Mouse (Mus musculus) midbrain, embryonic 13.5 days (tissue): ENCODE results near the gene Tgfb3. TPM values are rescaled to one million over a fixed set of nuclear protein-coding genes. Genes with fewer than 3 reads are reported as not detected.

ENCODE experiments used
- ATAC-seq: fragments of 200-750 bp; cut with Nextera tagmentation; 2 replicates; pipeline ENCODE4 v1.8.0; 2017; ENCODE audit warnings: mild to moderate bottlenecking, moderate TSS enrichment, moderate library complexity
- H3K27ac ChIP-seq: fragments of 300-500 bp; sonication (generic); 2 replicates; pipeline ENCODE4 v1.5.1; 2015; ENCODE audit warnings: inconsistent platforms, mild to moderate bottlenecking, moderate library complexity
- H3K27me3 ChIP-seq: fragments of 300-500 bp; sonication (generic); 2 replicates; pipeline ENCODE4 v1.6.1; 2015; ENCODE audit warnings: mild to moderate bottlenecking, inconsistent platforms
- H3K36me3 ChIP-seq: fragments of 300-500 bp; sonication (generic); 2 replicates; pipeline ENCODE4 v1.6.1; 2015; ENCODE audit warnings: mild to moderate bottlenecking, inconsistent platforms
- H3K4me1 ChIP-seq: fragments of 300-500 bp; sonication (generic); replicated peaks from 2 replicates; pipeline ENCODE4 v1.6.1; 2015; ENCODE audit warnings: inconsistent platforms
- H3K4me2 ChIP-seq: fragments of 300-500 bp; sonication (generic); replicated peaks from 2 replicates; pipeline ENCODE4 v1.6.1; 2015; ENCODE audit warnings: moderate library complexity, mild to moderate bottlenecking, inconsistent platforms
- H3K4me3 ChIP-seq: fragments of 300-500 bp; sonication (generic); replicated peaks from 2 replicates; pipeline ENCODE4 v1.5.1; 2015; ENCODE audit warnings: mild to moderate bottlenecking, inconsistent platforms
- H3K9ac ChIP-seq: fragments of 300-500 bp; sonication (generic); replicated peaks from 2 replicates; pipeline ENCODE4 v1.6.1; 2015; ENCODE audit warnings: mild to moderate bottlenecking, inconsistent platforms
- H3K9me3 ChIP-seq: fragments of 300-500 bp; sonication (generic); 2 replicates; pipeline ENCODE4 v1.6.1; 2016; ENCODE audit warnings: mild to moderate bottlenecking, inconsistent platforms
- WGBS: fragments of 180-500 bp; shearing (Covaris S2); methylation state at CpG from one replicate; pipeline ENCODE4 v1.1.7; 2015; 5-methylcytosine and 5-hydroxymethylcytosine counted together
- polyA plus RNA-seq: library from polyadenylated mRNA; unstranded; fragments of >200 nt; fragmentation: Nextera tagmentation; extraction: Ambion mirVana; gene quantifications from 2 replicates; pipeline ENCODE4 v1.2.1, GENCODE M21; 2015

Gene Tgfb3
- polyA plus RNA-seq, result 2.7 and 3.4 TPM in 2 replicates

- ATAC-seq, result peak; percentile 51
These were observed at the start of gene Tgfb3 for GRCm38 (mm10) chr12:86078553-86079201. Gene Tgfb3 (minus strand): TSS chr12:86079041.

GRCm38 (mm10) chr12:86128122-86128521 lies 49.3 kb upstream of the Tgfb3 start:
- Histone ChIP-seq H3K36me3 (no peaks in the 10 kb centered on the region), H3K4me2 (no peak overlapping the region), H3K27ac (no peak overlapping the region), H3K9ac (no peak overlapping the region), H3K4me3 (no peak overlapping the region), H3K4me1 (no peaks in the 10 kb centered on the region; the same call in 1 of the 2 replicates), H3K27me3 (no peaks in the 10 kb centered on the region), H3K9me3 (no peaks in the 10 kb centered on the region)
- no peak for ATAC-seq
- 90% methylated on average over 6 of the region's 6 CpGs for WGBS

More at GRCm38 (mm10) chr12:86078553-86079201, at the start of gene Tgfb3:
- H3K36me3 ChIP-seq, result no peaks in the 10 kb centered on the region
- H3K27ac ChIP-seq, result peak within 1 kb of the TSS; percentile 67
- H3K9ac ChIP-seq, result peak within 1 kb of the TSS; percentile 68
- H3K27me3 ChIP-seq, result peaks cover 36% of the 10 kb centered on the region
- peak within 1 kb of the TSS; percentile 90 for H3K4me2 ChIP-seq
- peaks cover 38% of the 10 kb centered on the region for H3K4me1 ChIP-seq
- H3K9me3 ChIP-seq, result no peaks in the 10 kb centered on the region
- peak within 1 kb of the TSS; percentile 51 for H3K4me3 ChIP-seq
- WGBS, result under 1% methylated on average over 25 of the region's 25 CpGs

- Histone ChIP-seq H3K27me3 (no peaks in the 10 kb centered on the region), H3K9me3 (no peaks in the 10 kb centered on the region), H3K27ac (no peak overlapping the region), H3K4me1 (no peaks in the 10 kb centered on the region; the same call in 1 of the 2 replicates), H3K9ac (no peak overlapping the region), H3K36me3 (no peaks in the 10 kb centered on the region), H3K4me3 (no peak overlapping the region), H3K4me2 (no peak overlapping the region)
- no peak for ATAC-seq
- WGBS, result 85% methylated on average over 6 of the region's 6 CpGs
These were observed 45.2 kb upstream of the Tgfb3 start for GRCm38 (mm10) chr12:86124016-86124415.

- 80% methylated on average over 15 of the region's 15 CpGs for WGBS
- Histone ChIP-seq H3K27ac (no peak overlapping the region), H3K27me3 (no peaks in the 10 kb centered on the region), H3K4me3 (no peak overlapping the region), H3K9ac (no peak overlapping the region), H3K4me2 (no peak overlapping the region), H3K36me3 (peaks cover 16% of the 10 kb centered on the region; the same call in 1 of the 2 replicates), H3K4me1 (no peaks in the 10 kb centered on the region), H3K9me3 (no peaks in the 10 kb centered on the region)
- no peak for ATAC-seq
These were observed 37.5 kb upstream of the Tgfb3 start for GRCm38 (mm10) chr12:86116295-86116835.

GRCm38 (mm10) chr12:86110637-86111036 lies 31.8 kb upstream of the Tgfb3 start:
- Histone ChIP-seq H3K9me3 (no peaks in the 10 kb centered on the region), H3K27me3 (no peaks in the 10 kb centered on the region), H3K4me3 (no peak overlapping the region), H3K9ac (no peak overlapping the region), H3K4me1 (no peaks in the 10 kb centered on the region), H3K36me3 (peaks cover 29% of the 10 kb centered on the region), H3K4me2 (no peak overlapping the region), H3K27ac (no peak overlapping the region)
- 99% methylated on average over 2 of the region's 2 CpGs for WGBS
- no peak for ATAC-seq

GRCm38 (mm10) chr12:86109531-86109930 lies 30.7 kb upstream of the Tgfb3 start:
- H3K9ac ChIP-seq, result no peak overlapping the region
- H3K27ac ChIP-seq, result no peak overlapping the region
- ATAC-seq, result no peak
- H3K4me2 ChIP-seq, result no peak overlapping the region
- H3K36me3 ChIP-seq, result peaks cover 29% of the 10 kb centered on the region
- WGBS, result 89% methylated on average over 4 of the region's 4 CpGs
- H3K4me1 ChIP-seq, result 0 out of 2 replicates have a peak, but pooled peaks cover 2% of the 10 kb centered on the region
- H3K9me3 ChIP-seq, result no peaks in the 10 kb centered on the region
- H3K4me3 ChIP-seq, result no peak overlapping the region
- H3K27me3 ChIP-seq, result no peaks in the 10 kb centered on the region

- WGBS, result 86% methylated on average over 7 of the region's 7 CpGs
- H3K27ac ChIP-seq, result no peak overlapping the region
- H3K27me3 ChIP-seq, result no peaks in the 10 kb centered on the region
- no peak overlapping the region for H3K4me2 ChIP-seq
- ATAC-seq, result no peak
- no peak overlapping the region for H3K4me3 ChIP-seq
- no peaks in the 10 kb centered on the region for H3K9me3 ChIP-seq
- H3K36me3 ChIP-seq, result peaks cover 25% of the 10 kb centered on the region
- H3K9ac ChIP-seq, result no peak overlapping the region
- peaks cover 20% of the 10 kb centered on the region for H3K4me1 ChIP-seq
These were observed 28.8 kb upstream of the Tgfb3 start for GRCm38 (mm10) chr12:86107645-86108044.

- Histone ChIP-seq H3K36me3 (peaks cover 13% of the 10 kb centered on the region), H3K27ac (no peak overlapping the region), H3K27me3 (no peaks in the 10 kb centered on the region), H3K4me2 (no peak overlapping the region), H3K4me1 (peaks cover 23% of the 10 kb centered on the region), H3K9ac (no peak overlapping the region), H3K9me3 (no peaks in the 10 kb centered on the region), H3K4me3 (no peak overlapping the region)
- 94% methylated on average over 9 of the region's 9 CpGs for WGBS
- ATAC-seq, result no peak
These were observed 27.2 kb upstream of the Tgfb3 start for GRCm38 (mm10) chr12:86106086-86106485.

GRCm38 (mm10) chr12:86105546-86105945 lies 26.7 kb upstream of the Tgfb3 start:
- no peak for ATAC-seq
- H3K9me3 ChIP-seq, result no peaks in the 10 kb centered on the region
- peaks cover 23% of the 10 kb centered on the region for H3K4me1 ChIP-seq
- no peak overlapping the region for H3K4me3 ChIP-seq
- H3K27me3 ChIP-seq, result no peaks in the 10 kb centered on the region
- H3K9ac ChIP-seq, result no peak overlapping the region
- H3K27ac ChIP-seq, result no peak overlapping the region
- peaks cover 16% of the 10 kb centered on the region for H3K36me3 ChIP-seq
- WGBS, result 81% methylated on average over 10 of the region's 10 CpGs
- no peak overlapping the region for H3K4me2 ChIP-seq

- no peaks in the 10 kb centered on the region for H3K9me3 ChIP-seq
- no peak overlapping the region for H3K27ac ChIP-seq
- no peaks in the 10 kb centered on the region for H3K27me3 ChIP-seq
- no peak for ATAC-seq
- WGBS, result 81% methylated on average over 11 of the region's 11 CpGs
- H3K4me2 ChIP-seq, result no peak overlapping the region
- no peak overlapping the region for H3K9ac ChIP-seq
- peaks cover 23% of the 10 kb centered on the region for H3K4me1 ChIP-seq
- H3K36me3 ChIP-seq, result peaks cover 19% of the 10 kb centered on the region
- no peak overlapping the region for H3K4me3 ChIP-seq
These were observed 25.5 kb upstream of the Tgfb3 start for GRCm38 (mm10) chr12:86104297-86104696.

- no peaks in the 10 kb centered on the region for H3K27me3 ChIP-seq
- 31% methylated on average over 8 of the region's 8 CpGs for WGBS
- H3K9ac ChIP-seq, result peak overlapping the region; percentile 29; the same call in 1 of the 2 replicates
- H3K9me3 ChIP-seq, result no peaks in the 10 kb centered on the region
- peak overlapping the region; percentile 51 for H3K27ac ChIP-seq
- 0 out of 2 replicates have a peak overlapping the region, but pooled peaks have one; percentile 13 for H3K4me2 ChIP-seq
- peaks cover 17% of the 10 kb centered on the region for H3K36me3 ChIP-seq
- H3K4me3 ChIP-seq, result no peak overlapping the region
- H3K4me1 ChIP-seq, result peaks cover 23% of the 10 kb centered on the region
- ATAC-seq, result no peak
These were observed 25.0 kb upstream of the Tgfb3 start for GRCm38 (mm10) chr12:86103852-86104251.

GRCm38 (mm10) chr12:86103391-86103790 lies 24.6 kb upstream of the Tgfb3 start:
- WGBS, result 13% methylated on average over 11 of the region's 11 CpGs
- ATAC-seq, result no peak; the same call in 1 of the 2 replicates
- peak overlapping the region; percentile 51 for H3K27ac ChIP-seq
- peaks cover 23% of the 10 kb centered on the region for H3K4me1 ChIP-seq
- no peaks in the 10 kb centered on the region for H3K27me3 ChIP-seq
- H3K4me3 ChIP-seq, result no peak overlapping the region
- H3K36me3 ChIP-seq, result peaks cover 12% of the 10 kb centered on the region; the same call in 1 of the 2 replicates
- H3K9me3 ChIP-seq, result no peaks in the 10 kb centered on the region
- 0 out of 2 replicates have a peak overlapping the region, but pooled peaks have one; percentile 13 for H3K4me2 ChIP-seq
- H3K9ac ChIP-seq, result peak overlapping the region; percentile 29; the same call in 1 of the 2 replicates
